Mouse (Mus musculus) embryonic fibroblast, embryonic 13.5 days (primary cell): ENCODE data around the gene Pdrg1.

ENCODE experiments used
- CTCF ChIP-seq: IDR thresholded peaks from 2 replicates; pipeline ENCODE4 v1.5.1; 2011; ENCODE audit warnings: mild to moderate bottlenecking, control low read depth, low read length, moderate library complexity, borderline replicate concordance; ENCODE audit not compliant: insufficient read depth
- POLR2A ChIP-seq: IDR thresholded peaks from 2 replicates; pipeline ENCODE4 v1.6.1; 2011; ENCODE audit warnings: low read depth, mild to moderate bottlenecking, control low read depth, low read length, moderate library complexity

DNA sequence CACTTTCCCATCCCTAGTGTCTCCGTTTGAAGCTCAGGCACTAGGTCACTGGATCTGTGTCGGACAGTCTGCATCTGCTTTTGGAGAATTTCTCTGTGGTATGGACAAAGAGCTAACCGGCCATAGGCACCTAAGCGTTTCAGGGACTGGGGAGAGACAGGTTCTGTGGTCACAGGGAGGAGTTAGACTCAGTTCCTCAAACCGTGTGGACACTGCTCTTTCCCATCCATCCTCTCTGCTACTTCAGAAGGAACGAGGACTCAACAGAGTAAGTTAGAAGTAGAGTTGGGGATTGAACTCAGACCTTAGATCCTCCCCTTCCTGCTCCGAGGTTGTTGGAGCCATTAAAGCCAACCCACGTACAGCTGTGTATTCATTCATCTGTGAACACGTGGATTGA lies 36.3 kb upstream of the Pdrg1 start:
- TF ChIP-seq POLR2A (no peak), CTCF (no peak)
